Mouse (Mus musculus) cerebellum, adult 2 months (tissue): ENCODE results near the gene Ubxn2a.

ENCODE experiments used
- CTCF ChIP-seq: fragments of 200-500 bp; IDR thresholded peaks from 2 replicates; pipeline ENCODE4 v1.5.1; 2011; ENCODE audit warnings: low read depth, mild to moderate bottlenecking, control low read depth, low read length, moderate library complexity, borderline replicate concordance; ENCODE audit not compliant: insufficient read depth
- POLR2A ChIP-seq: fragments of 200-500 bp; IDR thresholded peaks from 2 replicates; pipeline ENCODE4 v1.6.1; 2011; ENCODE audit warnings: low read length, control low read depth, borderline replicate concordance; ENCODE audit not compliant: insufficient read depth

DNA sequence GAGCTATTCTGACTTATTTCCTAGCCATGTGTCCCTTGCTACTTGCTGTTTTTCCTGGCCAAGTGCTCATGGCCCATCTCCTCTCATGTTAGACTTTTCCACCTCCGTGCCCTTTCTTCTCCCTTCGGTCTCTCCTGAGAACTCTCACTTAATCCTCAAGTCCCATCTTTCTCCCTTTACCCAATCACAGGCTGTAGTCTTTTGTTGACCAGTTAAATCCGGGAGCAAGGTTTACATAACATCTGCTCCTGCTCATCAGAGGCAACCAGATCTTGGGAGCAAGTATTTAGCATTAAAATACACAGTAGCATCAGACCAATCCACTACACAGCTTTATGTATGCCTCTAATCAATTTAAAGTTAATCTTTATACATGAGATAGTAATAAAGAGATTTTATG, 6.9 kb upstream of the Ubxn2a start:
- TF ChIP-seq CTCF (no peak), POLR2A (no peak)
